Mouse (Mus musculus) lung, embryonic 14.5 days (tissue): Measurements from ENCODE around the gene Rapgef4. TPM values are rescaled to one million over a fixed set of nuclear protein-coding genes. Genes with fewer than 3 reads are reported as not detected.
A peak's percentile ranks its signal among the peaks of the same experiment; 100 is the strongest.
"Not testable (repeated sequence)": the region's sequence is repeated elsewhere in the genome, so short reads cannot be mapped to it uniquely, and the experiment has no call there.

Experiments
- ATAC-seq: fragments of 200-750 bp; cut with Nextera tagmentation; 2 replicates; pipeline ENCODE4 v1.8.0; 2017; ENCODE audit warnings: mild to moderate bottlenecking, moderate TSS enrichment, moderate library complexity; ENCODE audit not compliant: insufficient read depth
- DNase-seq: peaks from one replicate; pipeline ENCODE4 v3.0.0-alpha.2; 2015
- H3K27ac ChIP-seq: fragments of 300-500 bp; sonication (generic); 2 replicates; pipeline ENCODE4 v1.5.1; 2014; ENCODE audit warnings: low read depth, mild to moderate bottlenecking, moderate library complexity
- H3K27me3 ChIP-seq: fragments of 300-500 bp; sonication (generic); 2 replicates; pipeline ENCODE4 v1.6.1; 2014; ENCODE audit warnings: low read length, control low read depth; ENCODE audit not compliant: insufficient read depth
- H3K36me3 ChIP-seq: fragments of 300-500 bp; sonication (generic); 2 replicates; pipeline ENCODE4 v1.6.1; 2014; ENCODE audit warnings: control low read depth; ENCODE audit not compliant: insufficient read depth
- H3K4me1 ChIP-seq: fragments of 300-500 bp; sonication (generic); 2 replicates; pipeline ENCODE4 v1.6.1; 2014; ENCODE audit warnings: antibody characterized with exemption, control low read depth; ENCODE audit not compliant: insufficient read depth
- H3K4me2 ChIP-seq: fragments of 300-500 bp; sonication (generic); 2 replicates; pipeline ENCODE4 v1.6.1; 2014; ENCODE audit warnings: mild to moderate bottlenecking
- H3K4me3 ChIP-seq: fragments of 300-500 bp; sonication (generic); 2 replicates; pipeline ENCODE4 v1.5.1; 2014; ENCODE audit warnings: low read depth, low read length
- H3K9ac ChIP-seq: fragments of 300-500 bp; sonication (generic); 2 replicates; pipeline ENCODE4 v1.6.1; 2014
- H3K9me3 ChIP-seq: fragments of 300-500 bp; sonication (generic); 2 replicates; pipeline ENCODE4 v1.6.1; 2016; ENCODE audit warnings: low read depth, low read length, control low read depth
- CTCF ChIP-seq: IDR thresholded peaks from 2 replicates; pipeline ENCODE4 v1.5.1; 2016; ENCODE audit warnings: antibody characterized with exemption, low read depth
- WGBS: fragments of 180-500 bp; shearing (Covaris S2); extraction: QIAGEN DNeasy Blood & Tissue Kit; methylation state at CpG from one replicate; pipeline ENCODE4 v1.1.7; 2014; 5-methylcytosine and 5-hydroxymethylcytosine counted together
- polyA plus RNA-seq: library from polyadenylated mRNA; unstranded; fragments of >200 nt; fragmentation: Nextera tagmentation; extraction: Ambion mirVana; gene quantifications from 2 replicates; pipeline ENCODE4 v1.2.1, GENCODE M21; 2014

The Rapgef4 gene
- polyA plus RNA-seq, 1 experiment from 2014 or later, result 3.5 TPM

GRCm38 (mm10) chr2:72054736-72055135 lies 73.7 kb downstream of the Rapgef4 start:
- H3K9ac ChIP-seq, result no peak overlapping the region
- ATAC-seq (no peak), DNase-seq (no peak)
- no peaks in the 10 kb centered on the region for H3K4me1 ChIP-seq
- no peaks in the 10 kb centered on the region for H3K9me3 ChIP-seq
- WGBS, result 63% methylated on average over 6 of the region's 6 CpGs
- H3K27ac ChIP-seq, result peak overlapping the region; percentile 58; the same call in 1 of the 2 replicates
- H3K4me3 ChIP-seq, result no peak overlapping the region
- no peak for TF ChIP-seq CTCF
- peak overlapping the region; percentile 21; the same call in 1 of the 2 replicates for H3K4me2 ChIP-seq
- H3K27me3 ChIP-seq, result no peaks in the 10 kb centered on the region
- no peaks in the 10 kb centered on the region for H3K36me3 ChIP-seq

- H3K4me3 ChIP-seq, result no peak overlapping the region
- H3K9me3 ChIP-seq, result no peaks in the 10 kb centered on the region
- no peak overlapping the region for H3K9ac ChIP-seq
- peak overlapping the region; percentile 32 for H3K4me2 ChIP-seq
- H3K4me1 ChIP-seq, result no peaks in the 10 kb centered on the region
- 81% methylated on average over 5 of the region's 5 CpGs for WGBS
- no peaks in the 10 kb centered on the region for H3K36me3 ChIP-seq
- ATAC-seq (no peak), DNase-seq (no peak)
- H3K27me3 ChIP-seq, result no peaks in the 10 kb centered on the region
- no peak overlapping the region for H3K27ac ChIP-seq
- no peak for TF ChIP-seq CTCF
These were observed 74.4 kb downstream of the Rapgef4 start for GRCm38 (mm10) chr2:72055476-72055875.

- Histone ChIP-seq H3K4me1 (no peaks in the 10 kb centered on the region), H3K9me3 (no peaks in the 10 kb centered on the region), H3K4me3 (no peak overlapping the region), H3K27ac (0 out of 2 replicates have a peak overlapping the region, but pooled peaks have one; percentile 4), H3K36me3 (no peaks in the 10 kb centered on the region), H3K27me3 (no peaks in the 10 kb centered on the region), H3K4me2 (peak overlapping the region; percentile 32), H3K9ac (no peak overlapping the region)
- TF ChIP-seq CTCF, result no peak
- WGBS, result 67% methylated on average over 11 of the region's 11 CpGs
- ATAC-seq (no peak), DNase-seq (no peak)
These were observed 75.2 kb downstream of the Rapgef4 start for GRCm38 (mm10) chr2:72056081-72056874.

GRCm38 (mm10) chr2:72062931-72063330 lies 81.9 kb downstream of the Rapgef4 start:
- 33% methylated on average over 4 of the region's 4 CpGs for WGBS
- no peak for DNase-seq

GRCm38 (mm10) chr2:72068505-72068904 lies 87.5 kb downstream of the Rapgef4 start:
- 0 out of 2 replicates have a peak, but pooled peaks have one; percentile 41 for ATAC-seq
- WGBS, result 56% methylated on average over 9 of the region's 9 CpGs
- H3K36me3 ChIP-seq, result no peaks in the 10 kb centered on the region
- no peak overlapping the region for H3K4me2 ChIP-seq
- no peak overlapping the region for H3K4me3 ChIP-seq
- no peak overlapping the region for H3K9ac ChIP-seq
- peak; percentile 32 for DNase-seq
- no peaks in the 10 kb centered on the region for H3K9me3 ChIP-seq
- no peak overlapping the region for H3K27ac ChIP-seq
- H3K27me3 ChIP-seq, result no peaks in the 10 kb centered on the region
- H3K4me1 ChIP-seq, result peaks cover 3% of the 10 kb centered on the region
- no peak for TF ChIP-seq CTCF

More at GRCm38 (mm10) chr2:72062931-72063330, 81.9 kb downstream of the Rapgef4 start:
- Histone ChIP-seq H3K9me3 (no peaks in the 10 kb centered on the region), H3K27ac (no peak overlapping the region), H3K9ac (no peak overlapping the region), H3K36me3 (no peaks in the 10 kb centered on the region), H3K4me3 (no peak overlapping the region), H3K4me2 (no peak overlapping the region), H3K27me3 (no peaks in the 10 kb centered on the region), H3K4me1 (peaks cover 3% of the 10 kb centered on the region; the same call in 1 of the 2 replicates)
- no peak for ATAC-seq
- TF ChIP-seq CTCF, result no peak

- H3K4me2 ChIP-seq, result no peak overlapping the region
- DNase-seq, result peak; percentile 62
- ATAC-seq, result peak; percentile 65
- H3K27me3 ChIP-seq, result no peaks in the 10 kb centered on the region
- H3K36me3 ChIP-seq, result no peaks in the 10 kb centered on the region
- no peak overlapping the region for H3K9ac ChIP-seq
- H3K4me1 ChIP-seq, result peaks cover 3% of the 10 kb centered on the region
- TF ChIP-seq CTCF, result 0 out of 2 replicates have a peak, but pooled peaks have one; percentile 8
- no peaks in the 10 kb centered on the region for H3K9me3 ChIP-seq
- H3K4me3 ChIP-seq, result no peak overlapping the region
- WGBS, result 45% methylated on average over 8 of the region's 8 CpGs
- no peak overlapping the region for H3K27ac ChIP-seq
These were observed 89.0 kb downstream of the Rapgef4 start for GRCm38 (mm10) chr2:72070086-72070485.

- H3K4me1 ChIP-seq, H3K27ac ChIP-seq, H3K27me3 ChIP-seq, H3K4me3 ChIP-seq, ATAC-seq, H3K9me3 ChIP-seq, H3K9ac ChIP-seq, H3K4me2 ChIP-seq, H3K36me3 ChIP-seq: not testable (repeated sequence)
- DNase-seq, result peak; percentile 56
- 50% methylated on average over 1 of the region's 1 CpGs for WGBS
These were observed 92.1 kb downstream of the Rapgef4 start for GRCm38 (mm10) chr2:72073121-72073520.
